Mouse (Mus musculus): ENCODE results near the gene Pla2g6. TPM values are rescaled to one million over a fixed set of nuclear protein-coding genes. Genes with fewer than 3 reads are reported as not detected.

The Pla2g6 gene
- polyA plus RNA-seq, 1 experiment from 2014 or later: 18.8 TPM

DNA sequence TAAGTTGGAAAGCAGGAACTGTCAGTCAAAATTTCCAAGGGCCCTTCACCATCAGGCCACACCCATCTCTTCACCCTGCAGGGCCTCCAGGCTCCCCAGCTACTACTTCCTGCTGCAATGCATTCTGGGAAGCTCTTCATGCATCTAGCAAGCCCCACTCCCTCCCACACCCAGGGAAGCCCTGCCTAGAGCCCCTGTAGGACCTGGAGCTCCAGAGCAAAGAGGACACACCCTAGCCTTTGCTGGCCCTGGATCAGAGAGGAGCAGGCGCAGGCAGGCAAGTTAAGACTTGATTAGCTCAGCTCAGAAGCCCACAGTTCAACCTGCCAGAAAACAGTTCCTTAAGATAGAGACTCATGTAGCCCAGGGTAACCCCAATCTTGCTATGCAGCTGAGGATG is 46.8 kb downstream of the Pla2g6 start:
- no peaks in the 10 kb centered on the region for H3K27me3 ChIP-seq (ENCODE audit: insufficient read depth, low read length)
- no peak overlapping the region for H3K4me3 ChIP-seq (ENCODE audit: low read depth, low read length)
- H3K36me3 ChIP-seq (replicated peaks; ENCODE audit: insufficient read depth, low read length): 0 out of 2 replicates have a peak, but pooled peaks cover 2% of the 10 kb centered on the region
- TF ChIP-seq EP300 (IDR thresholded peaks at IDR 0.05; ENCODE audit: low read depth) (no peak), CTCF (IDR thresholded peaks at IDR 0.05; ENCODE audit: low read depth) (no peak)
- no peak overlapping the region for H3K9ac ChIP-seq (replicated peaks)
- ATAC-seq (peak; percentile 85), DNase-seq (peak; percentile 58)
- WGBS (ENCODE audit: insufficient replicate concordance): 81% methylated on average over 1 of the region's 1 CpGs
- H3K4me1 ChIP-seq (ENCODE audit: insufficient read depth): peaks cover 20% of the 10 kb centered on the region
- H3K27ac ChIP-seq (ENCODE audit: low read depth): 0 out of 2 replicates have a peak overlapping the region, but pooled peaks have one; percentile 64
- H3K4me2 ChIP-seq (ENCODE audit: low read depth, low read length): peak overlapping the region; percentile 7; the same call in 1 of the 2 replicates
- H3K9me3 ChIP-seq (ENCODE audit: low read length): no peaks in the 10 kb centered on the region

DNA sequence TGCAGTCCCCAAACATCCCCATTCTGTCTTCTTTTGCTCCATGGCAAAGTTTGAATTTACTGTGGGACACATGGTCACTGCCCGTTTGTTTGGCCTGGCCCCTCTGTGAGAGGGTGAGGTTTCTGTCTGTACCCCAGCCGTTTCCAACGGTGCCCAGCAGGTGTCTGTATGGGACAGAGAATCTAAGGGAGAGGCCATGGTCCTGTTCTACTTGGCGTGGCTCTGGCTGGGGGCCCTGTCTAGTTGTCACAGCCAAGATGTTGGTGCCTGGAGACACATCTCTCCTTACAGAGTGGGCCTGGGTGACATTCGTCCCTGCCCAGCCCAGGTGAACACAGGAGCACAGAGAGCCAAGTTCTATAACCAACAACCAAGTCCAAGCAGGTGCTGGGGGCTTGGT is 47.3 kb downstream of the Pla2g6 start:
- ATAC-seq (0 out of 2 replicates have a peak, but pooled peaks have one; percentile 20), DNase-seq (peak; percentile 25)
- Histone ChIP-seq H3K27ac (ENCODE audit: low read depth) (no peak overlapping the region), H3K9me3 (ENCODE audit: low read length) (no peaks in the 10 kb centered on the region), H3K9ac (replicated peaks) (no peak overlapping the region), H3K4me2 (ENCODE audit: low read depth, low read length) (peak overlapping the region; percentile 7; the same call in 1 of the 2 replicates), H3K36me3 (replicated peaks; ENCODE audit: insufficient read depth, low read length) (no peaks in the 10 kb centered on the region), H3K4me3 (ENCODE audit: low read depth, low read length) (no peak overlapping the region), H3K4me1 (ENCODE audit: insufficient read depth) (peaks cover 20% of the 10 kb centered on the region), H3K27me3 (ENCODE audit: insufficient read depth, low read length) (no peaks in the 10 kb centered on the region)
- peak; percentile 39 for TF ChIP-seq CTCF (IDR thresholded peaks at IDR 0.05; ENCODE audit: low read depth)
- no peak for TF ChIP-seq EP300 (IDR thresholded peaks at IDR 0.05; ENCODE audit: low read depth)
- 43% methylated on average over 5 of the region's 5 CpGs for WGBS (ENCODE audit: insufficient replicate concordance)

DNA sequence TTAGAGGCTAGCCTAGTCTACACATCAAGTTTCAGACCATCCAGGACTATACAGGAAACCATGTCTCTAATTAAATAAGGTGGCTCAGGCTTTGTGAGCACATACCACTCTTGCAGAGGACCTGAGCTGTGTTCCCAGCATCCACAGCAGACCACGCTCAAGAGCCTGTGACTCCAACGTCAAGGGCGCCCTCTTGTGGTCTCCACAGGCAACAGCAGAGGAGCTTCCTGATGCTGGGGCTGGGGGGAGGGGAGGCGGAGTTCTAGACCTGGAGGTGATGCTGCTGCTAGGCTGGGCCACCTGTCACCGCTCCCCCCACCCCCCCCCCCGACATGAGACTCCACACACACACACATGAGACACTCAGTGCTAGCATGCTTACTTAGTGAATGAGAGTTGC is 48.0 kb downstream of the Pla2g6 start:
- H3K9me3 ChIP-seq (ENCODE audit: low read length): no peaks in the 10 kb centered on the region
- DNase-seq: peak; percentile 58
- no peak overlapping the region for H3K4me2 ChIP-seq (ENCODE audit: low read depth, low read length)
- no peaks in the 10 kb centered on the region for H3K27me3 ChIP-seq (ENCODE audit: insufficient read depth, low read length)
- H3K4me3 ChIP-seq (ENCODE audit: low read depth, low read length): no peak overlapping the region
- no peak overlapping the region for H3K27ac ChIP-seq (ENCODE audit: low read depth)
- no peaks in the 10 kb centered on the region for H3K36me3 ChIP-seq (replicated peaks; ENCODE audit: insufficient read depth, low read length)
- TF ChIP-seq EP300 (IDR thresholded peaks at IDR 0.05; ENCODE audit: low read depth) (no peak), CTCF (IDR thresholded peaks at IDR 0.05; ENCODE audit: low read depth) (peak; percentile 75)
- peaks cover 20% of the 10 kb centered on the region for H3K4me1 ChIP-seq (ENCODE audit: insufficient read depth)
- no peak for ATAC-seq
- 32% methylated on average over 6 of the region's 6 CpGs for WGBS (ENCODE audit: insufficient replicate concordance)
- H3K9ac ChIP-seq (replicated peaks): no peak overlapping the region

DNA sequence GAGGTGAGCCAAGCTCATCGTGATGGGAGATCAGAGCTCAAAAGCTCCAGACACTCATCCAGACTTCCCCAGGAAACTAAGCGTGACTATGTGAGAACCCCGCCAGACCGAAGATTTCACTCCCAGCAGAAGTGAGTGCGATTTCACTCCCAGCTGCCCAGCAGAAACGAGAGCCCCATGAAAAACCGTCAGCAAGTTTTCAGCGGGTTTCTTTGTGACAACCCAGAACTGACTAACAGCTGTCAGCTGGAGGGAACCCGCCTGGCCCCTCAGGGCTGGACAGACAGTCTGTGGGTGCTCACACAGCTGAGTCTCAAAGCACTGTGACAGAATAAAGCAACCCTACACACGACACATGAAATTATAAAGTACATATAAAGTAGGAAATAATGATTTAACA is 50.5 kb downstream of the Pla2g6 start:
- H3K9me3 ChIP-seq (ENCODE audit: low read length): no peaks in the 10 kb centered on the region
- DNase-seq: no peak
- H3K4me3 ChIP-seq (ENCODE audit: low read depth, low read length): no peak overlapping the region
- no peaks in the 10 kb centered on the region for H3K36me3 ChIP-seq (replicated peaks; ENCODE audit: insufficient read depth, low read length)
- no peak for TF ChIP-seq CTCF (IDR thresholded peaks at IDR 0.05; ENCODE audit: low read depth)
- TF ChIP-seq EP300 (IDR thresholded peaks at IDR 0.05; ENCODE audit: low read depth): no peak
- WGBS (ENCODE audit: insufficient replicate concordance): 65% methylated on average over 10 of the region's 10 CpGs
- H3K4me2 ChIP-seq (ENCODE audit: low read depth, low read length): no peak overlapping the region
- no peak overlapping the region for H3K9ac ChIP-seq (replicated peaks)
- no peak for ATAC-seq
- no peaks in the 10 kb centered on the region for H3K27me3 ChIP-seq (ENCODE audit: insufficient read depth, low read length)
- peaks cover 13% of the 10 kb centered on the region for H3K4me1 ChIP-seq (ENCODE audit: insufficient read depth)
- H3K27ac ChIP-seq (ENCODE audit: low read depth): no peak overlapping the region

DNA sequence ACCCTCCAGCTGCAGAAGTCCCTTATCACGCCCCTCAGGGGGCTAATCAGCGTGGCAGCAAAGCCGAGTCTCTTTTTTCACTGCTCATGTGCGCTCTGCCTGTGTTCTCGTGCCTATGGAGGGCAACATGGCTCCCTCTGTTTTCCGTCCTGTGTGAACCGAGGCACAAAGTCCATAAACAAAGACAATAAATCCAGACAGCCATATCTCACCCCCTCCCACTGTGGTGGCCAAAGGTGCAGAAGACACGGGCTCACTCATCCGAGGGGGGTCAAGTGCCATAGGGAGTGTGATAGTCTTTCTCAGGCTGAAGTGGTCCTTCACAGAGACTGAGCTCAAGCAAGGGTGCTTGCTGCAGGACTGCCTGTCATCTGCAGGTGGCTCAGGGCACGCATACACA is 55.2 kb downstream of the Pla2g6 start:
- TF ChIP-seq CTCF (IDR thresholded peaks at IDR 0.05; ENCODE audit: low read depth): no peak
- no peak for TF ChIP-seq EP300 (IDR thresholded peaks at IDR 0.05; ENCODE audit: low read depth)
- Histone ChIP-seq H3K4me1 (ENCODE audit: insufficient read depth) (peaks cover 10% of the 10 kb centered on the region), H3K27me3 (ENCODE audit: insufficient read depth, low read length) (no peaks in the 10 kb centered on the region), H3K27ac (ENCODE audit: low read depth) (no peak overlapping the region), H3K9ac (replicated peaks) (no peak overlapping the region), H3K9me3 (ENCODE audit: low read length) (no peaks in the 10 kb centered on the region), H3K4me3 (ENCODE audit: low read depth, low read length) (no peak overlapping the region), H3K4me2 (ENCODE audit: low read depth, low read length) (no peak overlapping the region), H3K36me3 (replicated peaks; ENCODE audit: insufficient read depth, low read length) (no peaks in the 10 kb centered on the region)
- no peak for DNase-seq
- WGBS (ENCODE audit: insufficient replicate concordance): 60% methylated on average over 10 of the region's 10 CpGs
- no peak for ATAC-seq

DNA sequence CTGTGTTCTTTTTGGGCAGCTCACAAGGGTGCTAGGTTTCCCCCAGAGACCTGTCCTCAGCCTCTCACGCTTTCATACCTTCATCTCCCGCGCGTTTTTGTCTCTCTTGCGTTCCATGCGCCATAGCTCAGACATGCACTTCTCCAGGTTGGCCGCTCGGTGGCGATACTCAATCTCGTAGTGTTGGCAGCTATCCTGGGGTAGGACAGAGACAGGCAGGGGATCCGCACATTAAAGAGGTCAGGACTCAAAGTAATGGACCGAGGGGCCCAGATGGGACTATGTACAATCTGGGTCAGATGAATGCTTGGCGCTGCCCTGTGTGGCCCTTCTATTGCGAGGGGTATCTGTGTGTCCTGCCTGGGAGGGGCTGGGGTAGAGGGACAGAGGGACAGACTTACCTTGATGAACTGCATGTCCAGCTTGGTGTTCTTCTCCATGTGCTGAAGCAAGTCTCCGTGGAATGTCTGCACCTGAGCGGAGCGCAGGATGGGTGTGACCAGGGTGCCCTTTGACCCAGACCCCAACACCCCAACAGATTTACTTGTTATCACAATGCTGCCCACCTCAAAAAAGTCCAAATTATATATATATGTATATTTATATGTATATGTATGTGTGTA is 57.0 kb downstream of the Pla2g6 start:
- Histone ChIP-seq H3K4me1 (ENCODE audit: insufficient read depth) (peaks cover 10% of the 10 kb centered on the region), H3K9me3 (ENCODE audit: low read length) (no peaks in the 10 kb centered on the region), H3K4me3 (ENCODE audit: low read depth, low read length) (peak overlapping the region; percentile 33; the same call in 1 of the 2 replicates), H3K4me2 (ENCODE audit: low read depth, low read length) (peak overlapping the region; percentile 73), H3K9ac (replicated peaks) (no peak overlapping the region), H3K27me3 (ENCODE audit: insufficient read depth, low read length) (no peaks in the 10 kb centered on the region), H3K27ac (ENCODE audit: low read depth) (no peak overlapping the region), H3K36me3 (replicated peaks; ENCODE audit: insufficient read depth, low read length) (no peaks in the 10 kb centered on the region)
- TF ChIP-seq EP300 (IDR thresholded peaks at IDR 0.05; ENCODE audit: low read depth) (no peak), CTCF (IDR thresholded peaks at IDR 0.05; ENCODE audit: low read depth) (peak; percentile 73)
- peak; percentile 71 for DNase-seq
- WGBS (ENCODE audit: insufficient replicate concordance): 22% methylated on average over 17 of the region's 17 CpGs
- ATAC-seq: no peak
